Mouse (Mus musculus): Measurements from ENCODE around the gene Tmprss11d. TPM values are rescaled to one million over a fixed set of nuclear protein-coding genes. Genes with fewer than 3 reads are reported as not detected.

The Tmprss11d gene
- not detected in 2 replicates for total RNA-seq (2023)

GRCm38 (mm10) chr5:86373320-86373719 is at the start of gene Tmprss11d:
Gene Tmprss11d (minus strand): TSS chr5:86373420.

DNA sequence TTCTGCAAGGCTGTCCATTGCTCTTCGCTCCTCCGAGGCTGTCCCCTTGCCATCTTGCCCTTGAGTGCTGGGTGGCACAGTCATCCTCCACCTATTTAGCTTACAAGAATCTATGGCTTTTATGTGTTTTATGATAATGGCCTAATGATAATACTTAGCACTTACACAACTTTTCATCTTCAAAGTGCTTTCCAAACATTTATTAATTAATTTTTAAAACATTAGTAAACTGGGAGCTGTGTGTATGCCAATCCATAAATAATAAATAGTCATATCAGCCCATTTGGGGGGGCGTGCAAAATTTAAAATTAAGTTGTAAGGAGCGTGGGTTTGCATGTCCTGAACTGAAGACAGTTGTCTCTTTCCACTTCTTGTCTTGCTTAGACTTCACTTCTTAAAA is 84.0 kb downstream of the Tmprss11d start, which contains the start of gene Tmprss11c:
TSS of gene Tmprss11c (minus strand) at position 101 of the 400 bp plus-strand sequence.

Other genes with a start within 250 kb of the Tmprss11d start
- gene Uba6, start 200.6 kb downstream of the Tmprss11d start, total RNA-seq (2023) = 9.0 and 13.6 TPM in 2 replicates
- gene Gnrhr, start 175.5 kb downstream of the Tmprss11d start, total RNA-seq (2023) = not detected in 2 replicates
- gene Tmprss11c, start 84.1 kb downstream of the Tmprss11d start, total RNA-seq (2023) = not detected in 2 replicates
- gene Tmprss11a, start 95.6 kb upstream of the Tmprss11d start, total RNA-seq (2023) = not detected in 2 replicates
- not detected in 2 replicates for gene Tmprss11g, start 145.2 kb upstream of the Tmprss11d start, total RNA-seq (2023)

All from neutrophil, adult 65 days (primary cell).